8 mouse cellular contexts compared by ENCODE assay signal in the genomic region with DNA sequence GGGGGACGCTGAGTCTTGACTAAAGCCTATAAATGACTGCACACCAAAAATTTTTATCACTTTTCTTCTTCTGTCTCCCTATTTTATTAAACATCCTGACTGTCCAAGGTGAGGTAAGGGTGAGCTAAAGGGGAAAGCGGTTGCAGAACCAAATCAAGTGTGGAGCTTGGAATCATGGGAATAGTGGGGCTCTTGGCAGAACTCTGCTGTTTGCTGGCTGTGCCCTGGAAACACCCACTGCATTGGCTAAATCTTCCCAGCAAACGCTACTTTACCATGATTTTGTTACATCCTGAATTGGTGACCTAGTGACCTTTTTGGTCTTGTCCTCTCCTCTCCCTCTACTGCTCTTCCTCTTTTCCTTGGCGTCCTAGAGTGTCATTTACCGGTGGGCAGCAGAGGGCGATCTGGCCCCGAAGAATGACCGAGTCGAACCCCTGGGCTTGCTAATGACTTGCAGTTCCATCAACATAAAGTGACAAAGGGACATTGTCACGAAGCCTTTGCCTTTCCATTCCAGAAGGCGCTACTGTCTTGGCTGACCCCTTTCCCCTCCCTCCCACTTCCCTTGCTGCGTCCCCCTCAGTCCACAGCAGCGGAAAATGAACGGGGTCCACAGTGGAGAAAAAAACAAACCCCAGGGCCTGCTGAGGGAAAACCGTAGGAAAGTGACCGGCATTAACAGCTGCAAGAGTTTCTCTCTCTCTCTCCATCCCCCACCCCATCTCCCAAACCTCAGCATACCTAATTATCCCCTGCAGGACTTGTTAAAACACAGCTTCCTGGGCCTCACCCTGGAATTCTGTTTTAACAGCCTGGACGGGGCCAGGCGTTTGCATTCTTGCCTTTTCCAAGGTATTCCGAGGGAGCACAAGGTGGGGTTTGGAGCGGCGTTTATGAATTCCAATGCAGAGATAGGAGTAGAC. TPM values are rescaled to one million over a fixed set of nuclear protein-coding genes. Genes with fewer than 3 reads are reported as not detected.
A peak's percentile ranks its signal among the peaks of the same experiment; 100 is the strongest.
DNase-seq lines count a peak whose midpoint lies in the region.

No protein-coding gene starts in this region.

- peak overlapping the region; percentile 48 for H3K4me3 ChIP-seq in hindbrain, embryonic 10.5 days

- H3K9me3 ChIP-seq in hindbrain, embryonic 10.5 days: no peaks in the 10 kb centered on the region

- H3K27me3 ChIP-seq in hindbrain, embryonic 10.5 days (ENCODE audit: insufficient read depth, poor library complexity, severe bottlenecking): no peaks in the 10 kb centered on the region

- H3K4me1 ChIP-seq in hindbrain, embryonic 10.5 days (replicated peaks): peaks cover 20% of the 10 kb centered on the region

- peak; percentile 73 for DNase-seq in MN1 (ENCODE audit: low spot score)
- peak; percentile 90 for DNase-seq in cerebellum, adult 9-10 months
- peak; percentile 28 to 82 for DNase-seq in frontal cortex, adult 2 months (ENCODE audit: extremely low spot score in 1 of 2, low spot score in 1 of 2)
- DNase-seq in hindbrain, embryonic 10.5 days (ENCODE audit: low spot score): peak; percentile 84
- peak; percentile 68 to 81 for DNase-seq in layer of hippocampus, postnatal 14 days (ENCODE audit: low spot score in 2 of 2)
- peak; percentile 83 for DNase-seq in lung, postnatal 10 days
- DNase-seq in retina, postnatal 1 day: peak; percentile 92
- DNase-seq in thymus, postnatal 4 days: peak; percentile 80

- H3K36me3 ChIP-seq in hindbrain, embryonic 10.5 days: no peaks in the 10 kb centered on the region

- H3K27ac ChIP-seq in hindbrain, embryonic 10.5 days: peak overlapping the region; percentile 90

- 7% methylated on average over 21 of the region's 21 CpGs for WGBS in hindbrain, embryonic 10.5 days

RNA-seq across cellular contexts. Expression of a gene that starts 29.7 kb away (rescaled TPM):
- polyA plus RNA-seq in frontal cortex, adult 2 months (2012; rRNA removed): 19.7 and 20.1 TPM in 2 replicates
- polyA plus RNA-seq in hindbrain, embryonic 10.5 days (2016; fragmentation: Nextera tagmentation; extraction: Ambion mirVana): 16.7 and 20.4 TPM in 2 replicates
- total RNA-seq in layer of hippocampus, postnatal 14 days (2021): 10 to 100 TPM; 27.8 to 31.9 TPM

Comparison
In these comparisons a context has a peak if more than half of its experiments do, and no peak if none do; other contexts are left out.
1. Peak in every context shown above with its lines: DNase-seq, H3K4me3 ChIP-seq and H3K27ac ChIP-seq.